Mouse (Mus musculus): ENCODE data around the gene Prm2. TPM values are rescaled to one million over a fixed set of nuclear protein-coding genes. Genes with fewer than 3 reads are reported as not detected.

Prm2 gene
- total and polyA plus RNA-seq, 2 experiments from 2014 or later = not detected

DNA sequence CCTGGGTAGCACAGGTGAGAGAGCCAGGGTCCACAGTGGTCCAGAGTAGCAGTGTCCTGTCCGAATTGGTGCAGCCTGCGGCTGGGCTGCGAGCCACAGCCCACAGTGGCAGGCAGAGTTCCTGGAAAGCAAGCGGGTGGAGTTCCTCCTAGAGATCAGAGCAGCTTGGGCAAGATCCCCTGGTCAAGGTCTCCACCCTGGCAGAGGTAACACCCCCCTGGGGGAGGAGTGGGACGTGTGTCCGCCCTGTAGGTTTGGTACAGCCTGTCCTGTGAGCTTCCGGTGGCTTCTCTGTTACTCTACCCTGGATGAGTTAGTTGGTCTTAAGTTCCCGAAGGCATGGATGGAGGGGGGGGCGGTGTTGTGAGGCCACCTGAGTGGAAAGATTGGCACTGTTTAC lies 27.1 kb downstream of the Prm2 start:
- no peak overlapping the region for H3K4me2 ChIP-seq (ENCODE audit: low read depth)
- H3K36me3 ChIP-seq (ENCODE audit: insufficient read depth) = no peaks in the 10 kb centered on the region
- no peak for TF ChIP-seq CTCF (IDR thresholded peaks at IDR 0.05; ENCODE audit: low read depth)
- H3K27me3 ChIP-seq (ENCODE audit: insufficient read depth, low read length) = no peaks in the 10 kb centered on the region
- H3K9ac ChIP-seq = no peak overlapping the region
- H3K4me3 ChIP-seq (ENCODE audit: low read depth, low read length) = no peak overlapping the region
- H3K27ac ChIP-seq (ENCODE audit: low read depth, low read length) = no peak overlapping the region
- H3K9me3 ChIP-seq (ENCODE audit: low read length) = no peaks in the 10 kb centered on the region
- H3K4me1 ChIP-seq (ENCODE audit: insufficient read depth) = no peaks in the 10 kb centered on the region
- DNase-seq (no peak), ATAC-seq (no peak)
- WGBS = 71% methylated on average over 9 of the region's 9 CpGs

DNA sequence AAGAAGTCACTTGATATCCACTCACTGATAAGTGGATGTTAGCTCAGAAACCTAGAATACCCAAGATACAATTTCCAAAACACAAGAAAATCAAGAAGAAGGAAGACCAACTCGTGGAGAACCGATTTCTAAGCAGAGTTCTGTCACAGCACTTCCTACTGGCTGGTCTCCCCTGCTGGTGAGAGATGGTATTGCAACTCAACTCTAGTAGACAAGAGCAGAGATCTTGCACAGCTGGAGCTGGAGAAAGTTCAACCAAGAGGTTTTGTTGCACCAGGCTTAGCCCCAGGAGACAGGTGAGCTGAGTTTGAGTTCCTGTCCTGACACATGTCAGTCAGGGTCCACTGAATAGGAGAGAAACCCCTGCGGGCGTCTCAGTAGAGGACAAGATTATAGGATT lies 28.8 kb downstream of the Prm2 start:
- Histone ChIP-seq H3K4me1 (ENCODE audit: insufficient read depth) (no peaks in the 10 kb centered on the region), H3K9me3 (ENCODE audit: low read length) (no peaks in the 10 kb centered on the region), H3K36me3 (ENCODE audit: insufficient read depth) (no peaks in the 10 kb centered on the region), H3K9ac (no peak overlapping the region), H3K27me3 (ENCODE audit: insufficient read depth, low read length) (no peaks in the 10 kb centered on the region), H3K27ac (ENCODE audit: low read depth, low read length) (no peak overlapping the region), H3K4me3 (ENCODE audit: low read depth, low read length) (no peak overlapping the region), H3K4me2 (ENCODE audit: low read depth) (no peak overlapping the region)
- ATAC-seq (no peak), DNase-seq (peak; percentile 51)
- TF ChIP-seq CTCF (IDR thresholded peaks at IDR 0.05; ENCODE audit: low read depth) = peak; percentile 78
- WGBS = 42% methylated on average over 4 of the region's 4 CpGs

DNA sequence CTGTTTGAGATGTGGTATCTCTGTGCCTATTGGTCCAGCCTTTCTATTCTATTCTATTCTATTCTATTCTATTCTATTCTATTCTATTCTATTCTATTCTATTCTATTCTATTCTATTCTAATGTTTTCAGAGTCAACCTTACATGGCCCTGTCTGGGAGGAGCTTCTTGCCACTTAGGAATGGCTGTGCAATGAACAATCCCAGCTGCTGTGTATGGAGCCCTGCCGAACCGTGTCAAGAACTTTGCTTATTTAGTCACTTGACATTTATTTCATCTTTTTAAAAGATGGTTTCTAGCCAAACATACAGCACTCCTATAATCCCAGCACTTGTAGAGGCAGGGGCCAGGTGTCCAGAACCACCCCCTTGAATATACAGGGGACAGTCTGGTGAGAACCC lies 31.6 kb downstream of the Prm2 start:
- Histone ChIP-seq H3K4me1 (ENCODE audit: insufficient read depth) (no peaks in the 10 kb centered on the region), H3K4me3 (ENCODE audit: low read depth, low read length) (no peak overlapping the region), H3K36me3 (ENCODE audit: insufficient read depth) (no peaks in the 10 kb centered on the region), H3K27ac (ENCODE audit: low read depth, low read length) (no peak overlapping the region), H3K27me3 (ENCODE audit: insufficient read depth, low read length) (no peaks in the 10 kb centered on the region), H3K9me3 (ENCODE audit: low read length) (no peaks in the 10 kb centered on the region), H3K4me2 (ENCODE audit: low read depth) (no peak overlapping the region), H3K9ac (no peak overlapping the region)
- DNase-seq = no peak
- TF ChIP-seq CTCF (IDR thresholded peaks at IDR 0.05; ENCODE audit: low read depth) = no peak
- ATAC-seq = no peak
- WGBS = 70% methylated on average over 2 of the region's 2 CpGs

DNA sequence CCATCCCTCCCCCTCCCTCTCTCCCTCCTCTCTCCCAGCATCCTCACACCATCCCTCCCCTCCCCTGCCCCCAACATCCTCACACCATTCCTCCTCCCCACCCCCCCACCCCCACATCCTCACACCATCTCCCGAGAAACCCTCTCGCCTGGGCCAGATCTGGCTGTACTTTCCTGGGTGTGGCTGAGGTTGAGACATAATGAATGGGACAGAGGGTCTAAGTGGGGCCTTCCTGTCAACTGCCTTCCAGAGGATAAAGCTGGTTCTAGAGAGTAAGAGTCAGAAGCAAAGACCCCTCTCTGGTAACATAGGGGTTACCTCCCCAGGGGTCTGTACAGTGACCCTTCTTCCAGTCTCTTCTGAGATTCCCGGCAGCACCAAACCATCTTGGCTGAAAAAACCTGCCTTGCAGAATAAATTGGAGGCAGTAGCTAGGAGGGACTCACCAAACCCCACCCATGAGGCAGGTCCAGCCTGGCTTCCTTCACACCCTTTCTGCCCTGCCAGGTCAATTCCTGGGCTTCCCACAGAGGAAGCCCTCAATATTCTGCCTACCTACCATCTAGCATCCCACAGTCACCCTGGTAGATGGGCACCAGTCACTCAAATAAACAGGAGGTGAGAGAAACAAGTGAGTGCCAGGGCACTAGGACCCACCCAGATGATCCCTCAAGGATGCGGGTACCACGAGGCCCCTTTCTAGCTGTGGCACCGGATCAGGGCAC lies 32.2 kb downstream of the Prm2 start:
- no peak overlapping the region for H3K4me2 ChIP-seq (ENCODE audit: low read depth)
- no peaks in the 10 kb centered on the region for H3K36me3 ChIP-seq (ENCODE audit: insufficient read depth)
- no peaks in the 10 kb centered on the region for H3K9me3 ChIP-seq (ENCODE audit: low read length)
- H3K4me3 ChIP-seq (ENCODE audit: low read depth, low read length) = no peak overlapping the region
- ATAC-seq = no peak
- no peak for DNase-seq
- no peaks in the 10 kb centered on the region for H3K27me3 ChIP-seq (ENCODE audit: insufficient read depth, low read length)
- no peak for TF ChIP-seq CTCF (IDR thresholded peaks at IDR 0.05; ENCODE audit: low read depth)
- no peaks in the 10 kb centered on the region for H3K4me1 ChIP-seq (ENCODE audit: insufficient read depth)
- WGBS = 68% methylated on average over 6 of the region's 6 CpGs
- H3K27ac ChIP-seq (ENCODE audit: low read depth, low read length) = no peak overlapping the region
- H3K9ac ChIP-seq = no peak overlapping the region

DNA sequence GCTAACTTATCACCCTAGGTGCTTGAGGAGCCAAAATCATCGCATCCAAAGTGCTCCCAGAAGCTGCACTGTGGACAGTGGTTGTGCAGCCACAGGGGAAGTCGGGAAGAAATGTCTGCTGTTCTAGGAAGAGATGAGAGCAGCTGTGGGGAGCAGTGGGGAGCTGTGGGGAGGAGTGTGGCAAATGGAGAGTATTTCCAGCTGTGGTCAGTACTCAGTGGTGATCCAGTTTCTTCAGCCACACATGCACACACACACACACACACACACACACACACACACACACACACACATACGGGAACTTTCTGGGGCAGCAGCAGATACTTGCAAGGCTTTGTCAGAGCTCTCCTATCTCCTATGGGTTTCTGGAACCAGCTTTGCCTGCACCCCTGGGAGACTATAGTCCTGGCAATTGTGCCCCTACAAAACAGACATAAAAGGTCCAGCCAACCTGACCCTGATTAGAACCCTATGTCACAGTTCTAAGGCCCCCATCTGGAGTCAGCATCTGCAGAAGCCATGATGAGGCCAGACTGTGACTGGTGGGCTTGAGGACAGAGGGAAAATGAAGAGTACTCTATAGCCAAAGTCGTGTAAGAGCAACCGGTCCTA lies 33.3 kb downstream of the Prm2 start:
- Histone ChIP-seq H3K4me3 (ENCODE audit: low read depth, low read length) (no peak overlapping the region), H3K27ac (ENCODE audit: low read depth, low read length) (no peak overlapping the region), H3K9ac (no peak overlapping the region), H3K4me1 (ENCODE audit: insufficient read depth) (no peaks in the 10 kb centered on the region), H3K4me2 (ENCODE audit: low read depth) (no peak overlapping the region), H3K9me3 (ENCODE audit: low read length) (no peaks in the 10 kb centered on the region), H3K36me3 (ENCODE audit: insufficient read depth) (no peaks in the 10 kb centered on the region), H3K27me3 (ENCODE audit: insufficient read depth, low read length) (no peaks in the 10 kb centered on the region)
- ATAC-seq = no peak
- DNase-seq = no peak
- TF ChIP-seq CTCF (IDR thresholded peaks at IDR 0.05; ENCODE audit: low read depth) = no peak
- WGBS = 77% methylated on average over 5 of the region's 5 CpGs

DNA sequence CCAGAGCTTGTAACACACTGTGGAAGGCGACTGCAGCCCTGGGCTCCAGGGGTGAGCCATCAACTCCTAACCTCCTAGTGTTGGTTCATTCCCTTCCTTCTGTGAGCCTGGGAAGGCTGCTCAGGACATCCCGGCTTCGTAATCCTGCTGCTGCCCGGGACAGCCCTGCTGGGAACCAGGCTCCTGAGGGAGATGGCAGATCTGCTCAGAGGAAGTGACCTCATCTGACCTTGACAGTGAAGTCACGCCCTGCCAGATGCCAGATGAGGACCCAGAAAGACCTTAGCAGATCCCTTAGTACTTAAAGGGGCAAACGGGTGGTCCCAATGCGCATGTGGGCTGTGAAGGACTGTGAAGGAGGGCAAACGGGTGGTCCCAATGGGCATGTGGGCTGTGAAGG lies 34.8 kb downstream of the Prm2 start:
- Histone ChIP-seq H3K9me3 (ENCODE audit: low read length) (no peaks in the 10 kb centered on the region), H3K27ac (ENCODE audit: low read depth, low read length) (no peak overlapping the region), H3K36me3 (ENCODE audit: insufficient read depth) (no peaks in the 10 kb centered on the region), H3K27me3 (ENCODE audit: insufficient read depth, low read length) (no peaks in the 10 kb centered on the region), H3K4me2 (ENCODE audit: low read depth) (no peak overlapping the region), H3K9ac (no peak overlapping the region), H3K4me1 (ENCODE audit: insufficient read depth) (no peaks in the 10 kb centered on the region), H3K4me3 (ENCODE audit: low read depth, low read length) (no peak overlapping the region)
- DNase-seq = no peak
- 81% methylated on average over 8 of the region's 8 CpGs for WGBS
- no peak for TF ChIP-seq CTCF (IDR thresholded peaks at IDR 0.05; ENCODE audit: low read depth)
- ATAC-seq = no peak

DNA sequence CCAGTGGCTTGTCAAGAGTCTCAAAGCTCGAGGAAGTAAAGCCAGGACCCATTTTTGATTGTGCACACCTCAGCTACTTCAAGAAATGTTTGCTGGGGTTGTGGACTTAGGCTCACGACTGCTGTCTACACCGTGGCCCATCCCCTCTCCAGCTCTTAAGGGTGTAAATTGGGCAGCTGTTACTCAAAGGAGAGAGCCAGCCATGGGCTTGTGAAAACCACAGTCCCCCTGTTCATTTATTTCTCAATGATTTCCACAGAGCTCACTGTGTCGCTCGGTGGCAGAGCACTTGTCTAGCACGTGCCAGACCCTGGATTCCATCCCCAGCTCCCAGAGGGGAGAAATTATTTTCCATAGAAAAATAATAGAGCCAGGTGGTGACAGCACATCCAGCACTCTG lies 39.8 kb downstream of the Prm2 start:
- H3K27me3 ChIP-seq (ENCODE audit: insufficient read depth, low read length) = no peaks in the 10 kb centered on the region
- no peaks in the 10 kb centered on the region for H3K4me1 ChIP-seq (ENCODE audit: insufficient read depth)
- H3K36me3 ChIP-seq (ENCODE audit: insufficient read depth) = no peaks in the 10 kb centered on the region
- no peak for TF ChIP-seq CTCF (IDR thresholded peaks at IDR 0.05; ENCODE audit: low read depth)
- H3K9me3 ChIP-seq (ENCODE audit: low read length) = no peaks in the 10 kb centered on the region
- no peak overlapping the region for H3K4me3 ChIP-seq (ENCODE audit: low read depth, low read length)
- no peak overlapping the region for H3K9ac ChIP-seq
- ATAC-seq (no peak), DNase-seq (no peak)
- no peak overlapping the region for H3K4me2 ChIP-seq (ENCODE audit: low read depth)
- WGBS = 81% methylated on average over 5 of the region's 6 CpGs
- H3K27ac ChIP-seq (ENCODE audit: low read depth, low read length) = no peak overlapping the region

Measured in forebrain, postnatal 0 days (tissue).